Mouse (Mus musculus): ENCODE data around the gene Dhrs1. TPM values are rescaled to one million over a fixed set of nuclear protein-coding genes. Genes with fewer than 3 reads are reported as not detected.

The Dhrs1 gene
- polyA plus RNA-seq, 1 experiment, result 228 TPM

DNA sequence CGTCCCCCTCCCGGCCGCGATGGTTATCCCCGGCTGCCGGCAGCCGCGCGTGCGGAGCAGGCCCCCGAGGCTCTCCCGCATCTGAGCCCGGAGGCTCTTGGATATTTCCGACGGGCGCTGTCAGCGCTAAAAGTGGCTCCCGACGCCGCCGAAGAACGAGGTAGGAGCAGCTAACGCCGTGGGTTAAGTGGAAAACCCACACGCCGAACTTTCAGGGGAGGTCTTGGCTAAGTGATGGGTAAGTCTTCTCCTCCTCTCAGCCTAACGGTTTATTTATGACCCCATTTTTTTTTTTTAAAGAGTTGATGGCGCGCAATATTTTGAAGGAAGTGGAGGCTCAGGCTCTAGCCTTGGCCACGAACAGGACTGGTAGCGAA, 359 bp upstream of the Dhrs1 start:
- Histone ChIP-seq H3K4me3 (ENCODE audit: insufficient read depth, low read depth, low read length) (peak overlapping the region; percentile 65), H3K27me3 (replicated peaks; ENCODE audit: control insufficient read depth, insufficient read depth, low read length) (no peaks in the 10 kb centered on the region), H3K36me3 (ENCODE audit: control insufficient read depth, insufficient read depth, low read length) (no peaks in the 10 kb centered on the region; the same call in 1 of the 2 replicates), H3K27ac (ENCODE audit: insufficient read depth, low read depth, low read length) (no peak overlapping the region), H3K4me1 (ENCODE audit: control insufficient read depth, insufficient read depth, low read length) (peaks cover 10% of the 10 kb centered on the region)
- TF ChIP-seq CTCF (conservative IDR thresholded peaks at IDR 0.05; ENCODE audit: insufficient read depth, insufficient read length, low read depth, low read length) (no peak), POLR2A (IDR thresholded peaks at IDR 0.05; ENCODE audit: low read depth, low read length) (no peak)
- DNase-seq, result no peak
- under 1% methylated on average over 31 of the region's 31 CpGs for WGBS

DNA sequence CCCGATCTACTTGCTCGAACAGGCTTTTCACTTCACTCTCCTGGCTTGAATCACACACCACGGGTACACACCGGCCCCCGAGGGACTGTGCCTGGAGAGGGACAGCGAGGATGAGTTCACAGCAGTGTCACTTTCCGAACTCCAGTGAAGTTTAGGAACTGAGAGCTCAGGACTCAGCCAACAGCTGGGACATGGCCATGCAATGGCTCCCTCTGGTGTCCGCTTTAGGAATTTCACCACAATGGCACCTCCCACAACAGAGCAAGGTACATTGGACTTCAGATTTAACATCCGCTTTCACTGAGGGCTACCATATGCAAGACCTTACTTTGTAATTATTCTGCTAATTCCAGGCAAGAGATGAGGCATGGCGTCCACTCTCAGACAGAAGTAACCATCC, 1.8 kb downstream of the Dhrs1 start:
- H3K4me3 ChIP-seq (ENCODE audit: insufficient read depth, low read depth, low read length), result no peak overlapping the region
- no peaks in the 10 kb centered on the region for H3K27me3 ChIP-seq (replicated peaks; ENCODE audit: control insufficient read depth, insufficient read depth, low read length)
- WGBS, result 11% methylated on average over 10 of the region's 10 CpGs
- peak; percentile 92 for DNase-seq
- peaks cover 10% of the 10 kb centered on the region for H3K4me1 ChIP-seq (ENCODE audit: control insufficient read depth, insufficient read depth, low read length)
- no peaks in the 10 kb centered on the region; the same call in none of the 2 replicates for H3K36me3 ChIP-seq (ENCODE audit: control insufficient read depth, insufficient read depth, low read length)
- H3K27ac ChIP-seq (ENCODE audit: insufficient read depth, low read depth, low read length), result no peak overlapping the region
- TF ChIP-seq POLR2A (IDR thresholded peaks at IDR 0.05; ENCODE audit: low read depth, low read length) (no peak), CTCF (conservative IDR thresholded peaks at IDR 0.05; ENCODE audit: insufficient read depth, insufficient read length, low read depth, low read length) (peak; percentile 99; the same call in 1 of the 2 replicates)

GRCm38 (mm10) chr14:55737086-55737687, 8.3 kb downstream of the Dhrs1 start:
- Histone ChIP-seq H3K27ac (ENCODE audit: insufficient read depth, low read depth, low read length) (peak overlapping the region; percentile 81), H3K36me3 (ENCODE audit: control insufficient read depth, insufficient read depth, low read length) (peaks cover 1% of the 10 kb centered on the region), H3K27me3 (replicated peaks; ENCODE audit: control insufficient read depth, insufficient read depth, low read length) (no peaks in the 10 kb centered on the region), H3K4me1 (ENCODE audit: control insufficient read depth, insufficient read depth, low read length) (peaks cover 14% of the 10 kb centered on the region; the same call in 1 of the 2 replicates), H3K4me3 (ENCODE audit: insufficient read depth, low read depth, low read length) (no peak overlapping the region)
- TF ChIP-seq CTCF (conservative IDR thresholded peaks at IDR 0.05; ENCODE audit: insufficient read depth, insufficient read length, low read depth, low read length), result no peak
- TF ChIP-seq POLR2A (IDR thresholded peaks at IDR 0.05; ENCODE audit: low read depth, low read length), result no peak
- DNase-seq, result peak; percentile 85
- WGBS, result 48% methylated on average over 9 of the region's 9 CpGs

DNA sequence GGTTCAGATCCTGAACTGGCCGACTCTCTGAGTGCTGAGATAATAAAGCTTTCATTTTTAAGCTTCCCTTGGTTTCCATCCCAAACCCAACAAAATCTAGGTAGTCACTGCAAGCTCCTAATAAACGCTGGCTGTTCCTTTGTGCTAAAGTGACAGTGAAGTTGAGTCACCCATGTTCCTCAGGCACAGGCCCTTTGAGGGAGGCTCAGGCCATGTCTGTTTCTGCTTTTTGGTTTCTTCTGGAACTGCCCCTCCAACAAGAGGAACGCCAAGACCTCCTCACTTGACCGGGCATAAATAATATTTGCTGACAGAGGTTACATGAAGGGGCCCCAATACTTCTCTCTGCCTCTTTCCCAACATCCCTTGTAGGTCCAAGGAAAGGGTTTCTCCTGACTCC, 9.7 kb downstream of the Dhrs1 start:
- Histone ChIP-seq H3K36me3 (ENCODE audit: control insufficient read depth, insufficient read depth, low read length) (peaks cover 1% of the 10 kb centered on the region), H3K4me1 (ENCODE audit: control insufficient read depth, insufficient read depth, low read length) (peaks cover 14% of the 10 kb centered on the region; the same call in 1 of the 2 replicates), H3K27me3 (replicated peaks; ENCODE audit: control insufficient read depth, insufficient read depth, low read length) (no peaks in the 10 kb centered on the region), H3K27ac (ENCODE audit: insufficient read depth, low read depth, low read length) (no peak overlapping the region), H3K4me3 (ENCODE audit: insufficient read depth, low read depth, low read length) (no peak overlapping the region)
- no peak for TF ChIP-seq CTCF (conservative IDR thresholded peaks at IDR 0.05; ENCODE audit: insufficient read depth, insufficient read length, low read depth, low read length)
- no peak for TF ChIP-seq POLR2A (IDR thresholded peaks at IDR 0.05; ENCODE audit: low read depth, low read length)
- 69% methylated on average over 4 of the region's 4 CpGs for WGBS
- DNase-seq, result no peak

GRCm38 (mm10) chr14:55735334-55735733, 10.2 kb downstream of the Dhrs1 start:
- H3K36me3 ChIP-seq (ENCODE audit: control insufficient read depth, insufficient read depth, low read length), result peaks cover 1% of the 10 kb centered on the region
- no peaks in the 10 kb centered on the region for H3K27me3 ChIP-seq (replicated peaks; ENCODE audit: control insufficient read depth, insufficient read depth, low read length)
- H3K4me1 ChIP-seq (ENCODE audit: control insufficient read depth, insufficient read depth, low read length), result peaks cover 14% of the 10 kb centered on the region; the same call in 1 of the 2 replicates
- TF ChIP-seq CTCF (conservative IDR thresholded peaks at IDR 0.05; ENCODE audit: insufficient read depth, insufficient read length, low read depth, low read length) (no peak), POLR2A (IDR thresholded peaks at IDR 0.05; ENCODE audit: low read depth, low read length) (no peak)
- no peak overlapping the region for H3K4me3 ChIP-seq (ENCODE audit: insufficient read depth, low read depth, low read length)
- WGBS, result 25% methylated on average over 3 of the region's 3 CpGs
- no peak overlapping the region for H3K27ac ChIP-seq (ENCODE audit: insufficient read depth, low read depth, low read length)
- DNase-seq, result no peak

DNA sequence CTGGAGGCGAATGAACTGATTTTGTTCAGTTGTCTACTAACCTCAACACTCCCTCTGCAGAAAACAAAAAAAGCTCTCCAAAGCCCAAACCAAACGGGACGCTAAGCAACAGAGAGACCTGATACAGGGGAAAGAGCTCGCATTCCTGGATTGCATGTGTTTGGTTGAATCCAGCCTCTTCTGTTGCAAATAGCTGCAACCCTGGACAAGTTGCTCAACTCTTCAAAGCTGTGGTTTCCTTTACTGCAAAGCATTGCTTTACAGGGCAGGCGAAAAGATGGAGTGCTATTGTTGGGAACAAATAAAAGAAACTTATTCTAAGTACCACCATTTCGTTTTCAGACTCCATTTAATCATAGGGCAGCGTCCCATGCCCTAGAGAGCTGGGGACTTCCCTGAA, 10.6 kb downstream of the Dhrs1 start:
- H3K27me3 ChIP-seq (replicated peaks; ENCODE audit: control insufficient read depth, insufficient read depth, low read length), result no peaks in the 10 kb centered on the region
- TF ChIP-seq POLR2A (IDR thresholded peaks at IDR 0.05; ENCODE audit: low read depth, low read length) (no peak), CTCF (conservative IDR thresholded peaks at IDR 0.05; ENCODE audit: insufficient read depth, insufficient read length, low read depth, low read length) (no peak)
- no peak for DNase-seq
- H3K36me3 ChIP-seq (ENCODE audit: control insufficient read depth, insufficient read depth, low read length), result peaks cover 1% of the 10 kb centered on the region; the same call in 1 of the 2 replicates
- 77% methylated on average over 7 of the region's 7 CpGs for WGBS
- H3K27ac ChIP-seq (ENCODE audit: insufficient read depth, low read depth, low read length), result no peak overlapping the region
- peaks cover 14% of the 10 kb centered on the region; the same call in 1 of the 2 replicates for H3K4me1 ChIP-seq (ENCODE audit: control insufficient read depth, insufficient read depth, low read length)
- H3K4me3 ChIP-seq (ENCODE audit: insufficient read depth, low read depth, low read length), result no peak overlapping the region

GRCm38 (mm10) chr14:55733889-55734288, 11.6 kb downstream of the Dhrs1 start:
- peaks cover 1% of the 10 kb centered on the region; the same call in 1 of the 2 replicates for H3K36me3 ChIP-seq (ENCODE audit: control insufficient read depth, insufficient read depth, low read length)
- DNase-seq, result no peak
- no peak overlapping the region for H3K27ac ChIP-seq (ENCODE audit: insufficient read depth, low read depth, low read length)
- no peak overlapping the region for H3K4me3 ChIP-seq (ENCODE audit: insufficient read depth, low read depth, low read length)
- H3K4me1 ChIP-seq (ENCODE audit: control insufficient read depth, insufficient read depth, low read length), result peaks cover 14% of the 10 kb centered on the region; the same call in 1 of the 2 replicates
- WGBS, result 82% methylated on average over 10 of the region's 10 CpGs
- no peaks in the 10 kb centered on the region for H3K27me3 ChIP-seq (replicated peaks; ENCODE audit: control insufficient read depth, insufficient read depth, low read length)
- TF ChIP-seq POLR2A (IDR thresholded peaks at IDR 0.05; ENCODE audit: low read depth, low read length) (no peak), CTCF (conservative IDR thresholded peaks at IDR 0.05; ENCODE audit: insufficient read depth, insufficient read length, low read depth, low read length) (no peak)

Data from kidney, adult 2 months (tissue).